Comparison of ENCODE assay signal across 33 mouse cellular contexts in the genomic region with DNA sequence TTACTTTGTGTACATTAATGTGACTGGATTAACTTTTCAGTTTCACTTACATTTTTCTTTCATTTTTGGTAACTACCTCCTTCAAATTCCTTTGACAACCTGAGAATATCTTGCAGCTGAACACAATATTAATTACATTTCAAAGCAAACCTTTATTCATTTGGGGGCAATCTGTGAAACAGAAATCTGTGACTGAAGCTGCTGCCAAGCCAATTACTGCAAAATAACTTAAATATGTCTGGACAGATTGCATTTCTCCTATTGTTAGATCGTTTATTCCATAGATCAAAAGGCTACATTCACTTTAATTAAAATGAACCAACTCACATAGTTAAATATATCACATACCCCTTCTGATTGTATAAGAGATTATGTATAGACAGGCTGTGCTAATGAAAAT.
"Had no signal": no experiment of that assay in that cellular context is flagged by ENCODE, and none has a peak within 500 bp of the region (broad histone marks: within the 10 kb centered on the region; RNA-seq: fewer than 3 reads in every experiment).

No protein-coding gene starts in this region.

- H3K9ac ChIP-seq: heart, embryonic 12.5 days; heart, embryonic 13.5 days; heart, embryonic 15.5 days; hindbrain, embryonic 12.5 days; hindbrain, embryonic 13.5 days; hindbrain, embryonic 14.5 days; hindbrain, embryonic 15.5 days; intestine, embryonic 15.5 days; kidney, embryonic 15.5 days had no signal

- ATAC-seq: hindbrain, embryonic 16.5 days; hindbrain, postnatal 0 days; inflammation-experienced regulatory T-cells, adult 6 months; intestine, embryonic 15.5 days; intestine, embryonic 16.5 days; intestine, postnatal 0 days had no signal

- DNase-seq: heart, postnatal 10 days; heart, postnatal 14 days; heart, postnatal 36 days; heart, postnatal 4 days; kidney, adult 11 months; kidney, adult 18-20 months; kidney, adult 2 months; kidney, adult 8-10 months; kidney, adult 9 months; kidney, postnatal 10 days; kidney, postnatal 25 days; kidney, postnatal 36 days; kidney, postnatal 4 days; layer of hippocampus, adult 9-11 months; layer of hippocampus, postnatal 36 days had no signal

- H3K9me3 ChIP-seq: heart, embryonic 12.5 days; heart, embryonic 13.5 days; heart, embryonic 15.5 days; hindbrain, embryonic 10.5 days; hindbrain, embryonic 12.5 days; hindbrain, embryonic 13.5 days; hindbrain, embryonic 15.5 days; intestine, embryonic 15.5 days; kidney, embryonic 15.5 days had no signal

- H3K36me3 ChIP-seq: heart, embryonic 12.5 days; heart, embryonic 13.5 days; heart, embryonic 15.5 days; hindbrain, embryonic 10.5 days; hindbrain, embryonic 12.5 days; hindbrain, embryonic 13.5 days; hindbrain, embryonic 15.5 days; intestine, embryonic 15.5 days; kidney, embryonic 15.5 days had no signal

- H3K4me3 ChIP-seq: heart, embryonic 12.5 days; heart, embryonic 13.5 days; heart, embryonic 15.5 days; hindbrain, embryonic 10.5 days; hindbrain, embryonic 12.5 days; hindbrain, embryonic 13.5 days; hindbrain, embryonic 15.5 days; intestine, embryonic 15.5 days; kidney, embryonic 15.5 days; layer of hippocampus, adult 2 months; left cerebral cortex, adult 2 months had no signal

- H3K4me1 ChIP-seq: heart, embryonic 12.5 days; heart, embryonic 13.5 days; heart, embryonic 15.5 days; hindbrain, embryonic 10.5 days; hindbrain, embryonic 12.5 days; hindbrain, embryonic 13.5 days; hindbrain, embryonic 15.5 days; intestine, embryonic 15.5 days; kidney, embryonic 15.5 days had no signal

- H3K27me3 ChIP-seq: heart, embryonic 12.5 days; heart, embryonic 13.5 days; heart, embryonic 15.5 days; hindbrain, embryonic 12.5 days; hindbrain, embryonic 13.5 days; hindbrain, embryonic 15.5 days; intestine, embryonic 15.5 days; kidney, embryonic 15.5 days had no signal

- H3K4me2 ChIP-seq: heart, embryonic 12.5 days; heart, embryonic 13.5 days; heart, embryonic 15.5 days; hindbrain, embryonic 12.5 days; hindbrain, embryonic 13.5 days; hindbrain, embryonic 14.5 days; hindbrain, embryonic 15.5 days; intestine, embryonic 15.5 days; kidney, embryonic 15.5 days had no signal

- H3K27ac ChIP-seq: heart, embryonic 13.5 days; heart, embryonic 15.5 days; hindbrain, embryonic 10.5 days; hindbrain, embryonic 12.5 days; hindbrain, embryonic 13.5 days; hindbrain, embryonic 14.5 days; hindbrain, embryonic 15.5 days; hindbrain, postnatal 0 days; intestine, embryonic 15.5 days; kidney, embryonic 15.5 days; kidney, postnatal 0 days; layer of hippocampus, adult 2 months had no signal
